Mouse (Mus musculus) spleen, adult 2 months (tissue): ENCODE measurements around the gene Map3k21.

Experiments used
- CTCF ChIP-seq: fragments of 200-500 bp; IDR thresholded peaks from 2 replicates; pipeline ENCODE4 v1.5.1; 2011; ENCODE audit warnings: mild to moderate bottlenecking, inconsistent platforms; ENCODE audit not compliant: insufficient read depth, insufficient read length, insufficient replicate concordance; ENCODE audit errors: extremely low read depth
- POLR2A ChIP-seq: fragments of 200-500 bp; IDR thresholded peaks from 2 replicates; pipeline ENCODE4 v1.6.1; 2011; ENCODE audit warnings: low read depth, low read length, inconsistent platforms

- TF ChIP-seq CTCF (peak; percentile 81), POLR2A (no peak)
Observed at GRCm38 (mm10) chr8:125870821-125871321, 39.4 kb upstream of the Map3k21 start.
